Mouse (Mus musculus): ENCODE data around the gene Knop1.

The Knop1 gene

DNA sequence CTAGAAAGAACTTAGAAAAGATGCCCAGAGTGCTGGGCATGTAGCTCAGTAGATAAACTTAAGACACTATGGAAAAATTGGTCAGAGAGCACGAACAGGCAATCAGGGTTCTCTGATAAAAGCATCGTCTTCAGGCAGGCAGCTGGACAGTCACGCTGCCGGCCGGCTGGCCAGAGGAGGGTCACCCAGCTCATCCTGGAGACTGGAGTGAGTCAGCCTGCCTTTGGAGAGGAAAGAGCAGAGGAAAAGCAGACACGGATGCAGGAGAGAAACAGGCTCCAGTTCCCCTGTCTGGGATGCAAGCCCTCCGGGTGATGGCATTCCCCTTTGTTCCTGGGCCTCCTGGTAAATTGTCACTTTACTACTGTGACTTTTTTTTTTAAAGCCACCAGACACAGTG, 58.5 kb downstream of the Knop1 start:
- DNase-seq (ENCODE audit: low spot score) = no peak

DNA sequence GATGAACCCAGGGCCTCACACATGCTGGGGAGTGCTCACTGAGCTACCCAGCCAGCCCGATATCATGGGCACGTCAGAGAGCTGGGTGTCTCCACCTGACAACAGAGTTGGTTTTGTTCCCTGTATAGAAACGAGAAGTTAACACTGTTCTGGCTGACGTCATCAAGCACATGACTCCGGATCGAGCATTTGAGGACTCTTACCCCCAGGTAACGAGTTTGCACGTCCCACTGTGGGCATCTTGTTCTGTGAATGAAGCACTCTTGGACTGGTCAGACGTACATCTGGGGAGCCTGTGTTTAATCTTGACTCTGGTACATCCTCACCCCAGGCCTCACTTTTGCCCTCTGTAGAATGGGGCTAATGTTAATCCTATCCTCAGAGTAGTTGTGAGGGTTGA, 59.2 kb downstream of the Knop1 start:
- no peak for DNase-seq (ENCODE audit: low spot score)

- no peak for DNase-seq (ENCODE audit: low spot score)
These were observed 60.3 kb downstream of the Knop1 start for GRCm38 (mm10) chr7:118795779-118796178.

DNA sequence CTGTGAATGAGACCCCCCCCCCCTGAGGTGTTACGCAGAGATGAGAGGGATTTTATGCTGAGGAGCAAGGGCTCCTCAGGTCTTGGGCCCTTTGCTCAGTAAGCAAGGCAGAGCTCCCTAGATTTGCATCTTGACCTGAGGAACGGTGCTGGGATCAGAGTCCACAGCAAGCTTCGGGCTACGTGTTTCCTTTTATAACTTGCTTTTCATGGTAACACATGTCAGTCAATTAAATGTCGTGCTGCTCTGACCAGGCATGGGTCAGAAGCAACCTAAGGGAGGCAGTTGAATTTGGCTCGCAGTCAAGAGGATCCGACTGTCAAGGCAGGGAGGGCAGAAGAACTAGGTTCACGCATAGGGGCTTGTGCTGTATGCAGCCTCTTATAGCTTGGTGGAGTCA, 62.2 kb downstream of the Knop1 start:
- DNase-seq (ENCODE audit: low spot score) = no peak

Data from c-Kit-positive CD71-positive TER-119-positive erythroid progenitor cells, embryonic 14.5 days (primary cell).